Mouse (Mus musculus) testis, adult 2 months (tissue): ENCODE measurements around the gene Clic4.

ENCODE experiments used
- CTCF ChIP-seq: fragments of 200-500 bp; IDR thresholded peaks from 2 replicates; pipeline ENCODE4 v1.5.1; 2012; ENCODE audit warnings: low read depth, mild to moderate bottlenecking, inconsistent platforms, low read length, moderate library complexity; ENCODE audit not compliant: control insufficient read depth, insufficient read depth, insufficient replicate concordance
- POLR2A ChIP-seq: fragments of 200-500 bp; IDR thresholded peaks from 2 replicates; pipeline ENCODE4 v1.6.1; 2012; ENCODE audit warnings: low read depth, mild to moderate bottlenecking, inconsistent platforms, low read length, moderate library complexity; ENCODE audit not compliant: control insufficient read depth

GRCm38 (mm10) chr4:135229871-135230270 is 42.7 kb downstream of the Clic4 start:
- TF ChIP-seq CTCF (no peak), POLR2A (no peak)
